Mouse (Mus musculus) central nervous system, embryonic 18 days (tissue): ENCODE data around the gene Ttc14. TPM values are rescaled to one million over a fixed set of nuclear protein-coding genes. Genes with fewer than 3 reads are reported as not detected.

Experiments used
- polyA plus RNA-seq: library from polyadenylated mRNA; depleted of rRNA; stranded (reverse); fragments of >200 nt; gene quantifications from 2 replicates; pipeline ENCODE4 v1.2.3, GENCODE M21; 2012; rRNA removed

The Ttc14 gene
- 47.4 and 49.0 TPM in 2 replicates for polyA plus RNA-seq

DNA sequence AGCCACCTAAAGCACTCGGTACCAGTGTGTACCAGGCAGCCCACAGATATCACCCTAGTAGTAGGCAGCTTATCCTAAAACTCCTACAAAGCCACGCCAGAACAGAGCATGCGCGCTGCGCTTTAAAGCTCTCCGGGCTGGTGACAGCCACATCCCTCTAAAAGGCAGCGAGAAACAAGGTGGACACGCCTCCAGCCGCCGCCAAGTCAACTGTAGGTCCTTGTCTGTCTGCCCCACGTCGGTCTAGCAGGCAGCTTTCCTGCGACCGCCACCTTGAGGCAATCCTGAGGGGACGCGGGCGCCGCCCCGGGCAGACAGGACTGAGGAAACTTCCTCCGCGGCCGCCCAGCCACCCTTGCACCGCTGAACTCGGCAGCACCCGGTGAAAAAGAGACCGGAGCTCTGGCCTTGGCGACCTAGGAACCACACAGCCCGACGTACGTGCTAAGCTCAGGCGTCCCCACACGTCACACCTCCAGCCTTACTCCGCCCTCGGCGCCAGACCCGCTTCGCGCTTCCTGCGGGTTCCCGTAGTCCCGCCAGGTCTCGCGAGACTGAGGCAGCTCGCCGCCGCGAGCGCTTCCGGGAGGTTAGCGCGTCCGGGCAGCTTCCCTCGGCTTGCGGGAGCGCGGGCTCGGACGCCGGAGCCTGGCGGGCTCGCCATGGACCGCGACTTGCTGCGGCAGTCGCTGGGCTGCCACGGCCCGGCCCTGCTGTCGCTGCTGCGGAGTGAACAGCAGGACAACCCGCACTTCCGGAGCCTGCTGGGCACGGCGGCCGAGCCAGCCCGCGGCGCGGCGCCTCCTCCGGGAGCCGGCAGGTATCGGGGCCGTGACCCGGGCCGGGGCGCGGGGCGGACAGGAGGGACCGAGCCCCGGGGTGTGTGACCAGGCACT lies at the start of gene Ttc14:
Gene Ttc14 (plus strand): TSS at position 216 of the 896 bp plus-strand sequence.

DNA sequence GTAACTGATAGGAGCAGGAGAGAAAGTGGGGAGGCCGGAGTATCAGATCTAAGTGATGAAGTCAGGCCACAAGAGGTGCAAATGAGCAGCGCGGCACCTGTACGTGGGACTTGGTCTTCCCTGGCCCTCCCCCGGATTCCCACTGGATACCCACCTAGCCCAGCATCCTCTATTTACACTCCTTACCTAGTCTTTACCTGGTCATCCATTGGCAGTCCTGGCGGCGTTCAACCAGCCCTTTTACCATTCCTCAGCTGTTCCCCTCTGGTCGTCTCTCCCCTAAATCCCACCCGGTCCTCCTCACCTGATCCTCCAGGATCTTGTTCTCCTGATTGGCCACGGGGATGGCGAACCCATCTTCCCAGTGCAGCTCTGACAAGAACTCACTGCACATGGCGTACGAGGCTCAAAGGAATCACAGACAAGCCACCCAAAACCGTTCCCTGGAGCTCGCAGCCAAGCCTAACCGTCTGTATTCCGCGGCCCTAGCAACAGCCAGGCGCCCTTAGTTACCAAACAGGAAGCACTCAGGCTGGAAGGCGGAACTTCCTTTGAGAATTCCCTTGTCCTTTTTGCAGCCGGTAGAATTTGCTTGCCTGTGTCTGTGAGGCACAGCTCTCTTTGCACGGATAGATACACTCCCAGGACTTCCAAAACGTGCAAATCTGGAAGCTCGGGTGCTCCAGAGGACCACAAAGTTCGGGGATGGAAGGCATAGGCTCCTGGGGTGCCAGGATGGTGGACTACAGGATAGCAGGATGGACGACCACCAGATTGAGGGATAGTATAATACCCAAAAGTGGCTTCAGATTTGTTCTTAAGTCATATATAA lies 44.4 kb downstream of the Ttc14 start, which contains the start of gene Ccdc39:
Gene Ccdc39 (minus strand): TSS at position 510 of the 832 bp plus-strand sequence.

Other genes starting within 250 kb of the Ttc14 start
- 59.0 and 63.3 TPM in 2 replicates for gene Ccdc39, start 44.5 kb downstream of the Ttc14 start, polyA plus RNA-seq
- 52.6 and 57.5 TPM in 2 replicates for gene Fxr1, start 220.1 kb downstream of the Ttc14 start, polyA plus RNA-seq